Mouse (Mus musculus) mouse trophoblast stem cell (cell line): ENCODE data around the gene Slco3a1.

Experiments
- in situ Hi-C, 2 experiments: fragments of 300-500 bp; cut with MseI, MboI; formaldehyde crosslinking; loops; 2 replicates in 1 of 2; 3 replicates in 1 of 2; pipeline ENCODE4 v1.15.1; 2025

Slco3a1 gene

GRCm38 (mm10) chr7:74554608-74555311 lies at the start of gene Slco3a1:
Gene Slco3a1 (minus strand): TSS chr7:74554780.
- in situ Hi-C loops: loop anchor here (10.0 to 25.0 kb wide), 3 partner anchors 180 to 558 kb away; no protein-coding TSS in a partner anchor

GRCm38 (mm10) chr7:74600996-74601395 lies 46.4 kb upstream of the Slco3a1 start:
- in situ Hi-C loops: no loop called here

- in situ Hi-C loops: no loop called here
Measured at GRCm38 (mm10) chr7:74579411-74579810, 24.8 kb upstream of the Slco3a1 start.

- in situ Hi-C loops: no loop called here
Measured at GRCm38 (mm10) chr7:74575678-74576077, 21.1 kb upstream of the Slco3a1 start.

- in situ Hi-C loops: loop anchor here (10.0 to 25.0 kb wide), 3 partner anchors 181 to 557 kb away; no protein-coding TSS in a partner anchor
Measured at GRCm38 (mm10) chr7:74555416-74555815, 836 bp upstream of the Slco3a1 start.

GRCm38 (mm10) chr7:74554041-74554561 lies 479 bp downstream of the Slco3a1 start:
- in situ Hi-C loops: loop anchor here (10.0 to 25.0 kb wide), 3 partner anchors 179 to 558 kb away; no protein-coding TSS in a partner anchor

- in situ Hi-C loops: loop anchor here (10.0 to 25.0 kb wide), 3 partner anchors 178 to 559 kb away; no protein-coding TSS in a partner anchor
Measured at GRCm38 (mm10) chr7:74553111-74553650, 1.4 kb downstream of the Slco3a1 start.

GRCm38 (mm10) chr7:74552546-74552945 lies 2.0 kb downstream of the Slco3a1 start:
- in situ Hi-C loops: loop anchor here (10.0 to 25.0 kb wide), 3 partner anchors 178 to 560 kb away; no protein-coding TSS in a partner anchor

GRCm38 (mm10) chr7:74552000-74552358 lies 2.6 kb downstream of the Slco3a1 start:
- in situ Hi-C loops: loop anchor here (10.0 to 25.0 kb wide), 3 partner anchors 177 to 560 kb away; no protein-coding TSS in a partner anchor

- in situ Hi-C loops: loop anchor here (10.0 to 25.0 kb wide), 3 partner anchors 177 to 561 kb away; no protein-coding TSS in a partner anchor
Measured at GRCm38 (mm10) chr7:74551338-74551999, 3.1 kb downstream of the Slco3a1 start.

GRCm38 (mm10) chr7:74549686-74550085 lies 4.9 kb downstream of the Slco3a1 start:
- in situ Hi-C loops: loop anchor here (10.0 to 25.0 kb wide), 3 partner anchors 175 to 563 kb away; no protein-coding TSS in a partner anchor

- in situ Hi-C loops: no loop called here
Measured at GRCm38 (mm10) chr7:74549013-74549582, 5.5 kb downstream of the Slco3a1 start.

GRCm38 (mm10) chr7:74546691-74547090 lies 7.9 kb downstream of the Slco3a1 start:
- in situ Hi-C loops: no loop called here

GRCm38 (mm10) chr7:74545498-74545990 lies 9.0 kb downstream of the Slco3a1 start:
- in situ Hi-C loops: no loop called here

GRCm38 (mm10) chr7:74544306-74544705 lies 10.3 kb downstream of the Slco3a1 start:
- in situ Hi-C loops: no loop called here

- in situ Hi-C loops: no loop called here
Measured at GRCm38 (mm10) chr7:74541958-74542357, 12.6 kb downstream of the Slco3a1 start.

GRCm38 (mm10) chr7:74540933-74541725 lies 13.5 kb downstream of the Slco3a1 start:
- in situ Hi-C loops: no loop called here

- in situ Hi-C loops: no loop called here
Measured at GRCm38 (mm10) chr7:74536186-74536585, 18.4 kb downstream of the Slco3a1 start.

GRCm38 (mm10) chr7:74531468-74532097 lies 23.0 kb downstream of the Slco3a1 start:
- in situ Hi-C loops: no loop called here

GRCm38 (mm10) chr7:74529877-74530276 lies 24.7 kb downstream of the Slco3a1 start:
- in situ Hi-C loops: no loop called here
